Mouse (Mus musculus) erythroblast, embryonic 14.5 days (primary cell): Measurements from ENCODE around the gene Ache.

Experiments used
- GATA1 ChIP-seq: IDR thresholded peaks from 2 replicates; pipeline ENCODE4 v1.6.1; 2012; ENCODE audit warnings: low read length, inconsistent platforms, mixed read lengths
- TAL1 ChIP-seq: IDR thresholded peaks from 3 replicates; pipeline ENCODE4 v1.6.1; 2012; ENCODE audit warnings: low read length, inconsistent platforms, mixed read lengths

- no peak for TF ChIP-seq GATA1
- TF ChIP-seq TAL1: peak; percentile 31; the same call in 1 of the 3 replicates
Observed at GRCm38 (mm10) chr5:137290677-137291076, 3.4 kb downstream of the Ache start.
